Mouse (Mus musculus) CD4-positive, CD25-positive, alpha-beta regulatory T cell, adult 4 months (primary cell): ENCODE data around the gene Rnf7. TPM values are rescaled to one million over a fixed set of nuclear protein-coding genes. Genes with fewer than 3 reads are reported as not detected.

Source experiments
- ATAC-seq: one replicate; pipeline ENCODE4 v1.8.0; 2017
- polyA plus RNA-seq, 2 experiments: library from polyadenylated mRNA; unstranded; fragments of 100-300 nt; shearing (Covaris generic); gene quantifications; one replicate each; pipeline ENCODE4 v1.2.1; 2017

The Rnf7 gene
- polyA plus RNA-seq, 2 experiments from 2014 or later, result 99.6 to 100 TPM

DNA sequence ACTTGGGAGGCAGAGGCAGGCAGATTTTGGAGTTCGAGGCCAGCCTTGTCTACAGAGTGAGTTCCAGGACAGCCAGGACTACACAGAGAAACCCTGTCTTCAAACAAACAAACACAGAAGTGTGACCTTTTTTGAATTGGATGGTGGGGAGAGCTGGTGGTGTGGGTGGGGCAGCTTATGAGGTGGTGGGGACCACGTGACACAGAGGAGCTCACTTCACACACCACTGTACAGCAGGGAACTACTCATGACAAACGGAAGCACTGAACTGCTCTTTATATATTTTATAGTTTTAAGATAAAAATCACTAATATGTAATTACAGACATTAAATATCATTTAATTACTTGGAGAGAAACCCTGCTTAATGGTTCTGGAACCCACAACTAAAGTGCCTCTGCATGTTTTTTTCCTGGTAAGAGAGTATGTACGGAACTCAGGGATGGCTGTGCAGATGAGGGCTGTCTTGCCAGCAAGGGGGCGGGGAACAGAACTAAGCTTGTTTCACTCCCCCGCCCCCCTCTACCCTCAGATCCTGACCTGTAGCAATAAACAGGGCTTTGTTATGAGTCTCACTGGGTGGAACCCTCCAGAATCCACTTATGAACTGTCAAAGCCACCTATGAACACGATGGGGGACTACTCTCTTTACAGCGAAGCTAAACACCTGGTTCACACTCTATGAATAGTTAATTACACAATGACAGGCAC is 8.8 kb downstream of the Rnf7 start:
- no peak for ATAC-seq

DNA sequence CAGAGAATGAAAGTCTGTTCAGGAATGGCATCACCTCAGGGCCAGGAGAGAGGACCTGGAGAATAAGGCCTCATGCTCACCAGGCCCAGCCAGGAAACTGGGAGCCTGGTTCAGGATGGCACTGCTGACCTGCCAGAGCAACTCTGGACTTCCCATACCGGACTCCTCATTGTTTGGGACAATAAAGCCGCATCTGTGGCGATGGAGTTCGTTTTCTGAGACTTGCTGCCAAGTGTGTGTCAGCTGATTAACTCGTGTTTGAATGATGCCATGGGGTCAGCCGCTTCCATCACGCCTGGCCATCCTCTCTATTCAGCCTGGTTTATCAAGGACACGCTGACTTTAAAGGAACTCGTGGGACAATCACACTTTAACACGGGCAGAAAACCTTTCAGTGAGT is 14.8 kb downstream of the Rnf7 start:
- ATAC-seq, result no peak

DNA sequence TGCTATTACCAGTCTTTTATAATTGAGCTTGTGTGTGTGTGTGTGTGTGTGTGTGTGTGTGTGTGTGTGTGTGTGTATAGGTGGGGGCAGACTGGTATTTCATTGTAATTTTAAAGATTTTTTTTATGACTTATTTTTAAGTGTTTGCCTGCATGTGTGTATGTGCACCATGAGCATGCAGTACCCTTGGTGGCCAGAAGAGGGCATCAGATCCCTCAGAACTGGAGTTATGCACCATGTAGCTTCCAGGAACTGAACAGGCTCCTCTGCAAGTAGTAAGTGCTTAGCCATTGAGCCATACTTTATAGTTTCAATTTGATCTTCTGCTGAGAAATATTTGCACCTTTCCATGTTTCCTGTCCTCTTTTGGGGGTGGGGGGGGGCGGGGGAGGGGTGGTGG is 16.9 kb downstream of the Rnf7 start:
- ATAC-seq, result no peak

DNA sequence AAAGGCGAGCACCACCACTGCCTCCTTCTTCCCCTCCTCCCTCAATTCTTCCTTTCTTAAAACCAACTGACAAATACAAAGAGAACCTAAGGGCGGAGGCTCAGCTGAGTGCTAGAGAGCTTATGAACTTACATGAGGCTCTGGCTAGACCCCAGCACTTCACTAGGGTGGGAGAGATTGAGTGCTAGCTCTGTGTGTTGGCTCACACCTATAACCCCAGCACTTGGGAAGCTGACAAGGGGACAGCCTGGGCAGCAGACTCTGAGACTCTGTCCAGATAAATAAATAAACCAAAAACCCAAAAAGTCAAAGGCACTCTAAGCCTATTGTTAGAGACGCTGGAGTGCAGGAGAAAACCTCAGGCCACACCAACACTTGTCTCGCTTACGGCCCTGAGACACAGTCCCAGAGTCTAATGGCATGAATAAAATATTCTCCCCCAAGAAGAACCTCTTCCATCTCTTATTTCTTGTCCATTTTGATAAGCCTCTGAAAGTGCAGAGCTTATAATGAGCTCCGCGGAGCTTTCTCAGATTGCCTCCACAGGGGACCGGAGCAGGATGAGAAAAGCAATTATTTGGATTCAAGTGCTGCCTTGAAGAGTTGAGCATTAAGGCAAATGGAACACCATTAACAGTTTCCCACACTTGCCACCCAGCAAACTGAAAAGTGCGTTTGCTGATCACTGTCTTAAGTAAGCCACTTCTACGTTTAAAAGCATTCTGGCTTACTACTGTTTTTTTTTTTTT is 18.2 kb downstream of the Rnf7 start:
- ATAC-seq, result no peak

DNA sequence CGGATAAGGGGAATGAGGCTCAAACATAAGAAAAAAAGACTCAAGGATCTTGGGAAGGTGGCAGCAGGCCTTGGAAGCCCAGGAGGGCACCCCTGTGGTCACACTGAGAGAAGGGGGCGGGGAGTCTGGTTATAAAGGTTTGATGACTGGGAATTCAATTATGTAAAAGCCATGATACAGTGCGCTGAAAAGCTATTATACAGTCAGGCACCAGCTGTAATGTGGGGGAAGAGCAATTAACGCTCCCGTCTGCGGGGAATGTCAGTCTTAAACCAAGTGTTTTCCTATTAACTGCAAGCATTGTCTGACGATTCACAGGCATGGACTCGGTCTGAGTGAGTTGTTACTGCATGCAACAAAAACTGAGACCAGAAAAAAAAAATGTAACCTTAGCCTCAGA is 22.9 kb downstream of the Rnf7 start:
- no peak for ATAC-seq

DNA sequence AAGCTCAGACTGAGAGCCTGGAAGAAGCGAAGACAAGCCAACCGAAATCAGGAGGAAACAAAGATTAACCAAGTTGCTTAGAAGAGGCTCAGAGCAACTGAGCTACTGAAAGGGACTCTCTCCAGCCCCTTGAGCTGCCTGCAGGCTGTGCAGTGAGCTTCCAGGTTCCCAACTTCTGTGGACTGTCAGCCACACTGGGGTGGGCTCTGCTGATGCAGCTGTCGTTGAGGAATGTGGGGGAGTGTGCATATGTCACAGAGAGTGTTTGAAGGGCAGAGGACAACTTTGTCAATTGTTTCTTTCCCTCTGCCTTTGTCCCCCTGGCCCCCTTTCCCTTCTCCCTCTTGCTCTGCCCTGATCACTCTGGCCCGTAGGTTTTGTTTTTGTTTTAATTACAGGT is 25.5 kb downstream of the Rnf7 start:
- no peak for ATAC-seq

DNA sequence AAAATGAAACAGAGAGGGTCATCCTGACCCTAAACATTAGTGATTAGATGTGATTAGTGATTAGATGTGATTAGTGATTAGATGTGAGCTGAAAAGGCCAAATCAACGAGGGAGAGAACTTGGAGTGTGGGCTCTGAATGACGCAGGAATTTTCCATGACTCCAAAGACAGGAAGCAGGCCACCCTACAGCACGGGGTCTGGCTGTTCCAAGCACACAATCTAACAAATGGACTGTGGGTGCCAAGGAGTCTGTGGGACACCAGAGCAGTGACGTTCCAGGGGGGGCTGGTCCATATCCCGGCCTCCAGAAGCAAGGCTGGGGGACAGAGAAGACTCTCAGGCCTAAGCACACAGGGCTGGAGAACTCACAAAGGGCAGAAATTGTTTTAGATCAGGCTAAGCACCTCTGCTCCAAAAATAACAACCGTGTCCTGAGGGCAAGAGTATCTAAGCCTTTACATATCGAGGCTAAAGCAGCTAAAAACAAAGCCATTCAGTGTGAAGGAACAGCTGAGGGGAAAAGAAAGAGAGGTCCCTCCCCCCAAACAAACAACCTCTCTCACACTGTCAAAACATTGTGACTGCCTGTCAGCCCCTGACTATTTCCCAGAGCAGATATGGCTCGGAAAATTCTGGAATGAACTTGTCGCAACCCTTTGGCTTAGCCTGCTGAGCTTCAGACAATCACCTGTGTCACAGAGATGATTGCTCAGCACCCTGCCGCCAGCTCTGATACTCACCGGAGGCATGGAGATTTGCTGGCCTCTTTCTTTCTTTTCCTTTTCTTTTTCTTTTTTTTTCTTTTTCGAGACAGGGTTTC is 27.4 kb downstream of the Rnf7 start:
- no peak for ATAC-seq

DNA sequence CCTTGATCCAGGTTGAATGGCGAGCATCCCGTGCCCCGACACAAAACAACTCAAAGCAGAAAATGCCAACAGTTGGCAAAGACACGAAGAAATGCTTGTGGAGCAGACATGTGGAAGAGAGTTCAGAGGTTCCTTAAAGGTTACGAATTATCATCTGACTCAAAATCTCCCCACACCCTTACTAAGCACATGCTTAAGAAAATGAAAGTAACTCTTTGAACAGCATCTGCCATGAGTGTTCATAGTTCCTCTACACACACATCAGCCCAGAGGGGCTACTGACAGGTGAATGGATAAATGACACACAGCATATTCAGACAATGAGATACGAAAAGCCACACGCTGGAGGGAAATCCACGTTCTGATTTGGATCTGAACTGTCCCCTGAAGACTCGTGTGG is 29.0 kb downstream of the Rnf7 start:
- peak; percentile 74 for ATAC-seq

DNA sequence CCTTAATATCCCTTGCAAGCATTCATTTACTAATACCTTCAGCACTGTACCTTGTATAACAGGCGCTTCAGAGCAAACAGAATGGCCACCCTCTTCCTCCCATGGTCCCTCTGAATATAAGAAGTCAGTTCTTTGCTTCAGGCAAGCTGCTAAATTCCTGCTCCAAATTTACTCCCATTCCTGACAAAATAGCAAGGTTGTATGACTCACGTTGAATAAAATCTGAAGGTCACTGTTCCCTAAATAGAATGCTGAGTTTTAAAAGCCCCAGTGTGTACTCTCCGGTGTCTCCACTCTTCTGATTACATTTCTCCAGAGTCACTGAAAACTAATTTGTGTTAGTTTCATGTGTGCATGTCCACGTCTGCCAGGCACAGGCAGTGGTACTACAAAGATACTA is 33.1 kb downstream of the Rnf7 start:
- ATAC-seq, result no peak

DNA sequence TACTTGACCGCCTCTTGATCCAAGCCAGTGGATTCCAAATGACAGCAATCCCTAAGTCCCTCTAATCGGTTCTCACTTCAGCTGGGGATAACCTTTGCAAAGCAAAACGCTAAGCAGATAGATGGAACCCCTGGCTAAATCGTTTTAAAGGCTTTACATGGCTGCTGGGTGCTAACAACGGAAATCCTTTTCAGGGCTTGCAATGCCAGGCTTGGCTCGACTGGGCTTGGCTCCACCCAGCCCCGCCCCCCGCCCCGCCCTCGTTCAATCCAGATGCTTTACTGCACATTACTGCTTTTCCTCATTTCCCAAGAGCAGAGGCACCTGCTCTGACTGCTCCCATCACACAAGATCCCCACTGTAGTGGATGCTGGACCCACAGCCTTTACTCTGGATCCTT is 36.4 kb downstream of the Rnf7 start:
- ATAC-seq, result no peak

DNA sequence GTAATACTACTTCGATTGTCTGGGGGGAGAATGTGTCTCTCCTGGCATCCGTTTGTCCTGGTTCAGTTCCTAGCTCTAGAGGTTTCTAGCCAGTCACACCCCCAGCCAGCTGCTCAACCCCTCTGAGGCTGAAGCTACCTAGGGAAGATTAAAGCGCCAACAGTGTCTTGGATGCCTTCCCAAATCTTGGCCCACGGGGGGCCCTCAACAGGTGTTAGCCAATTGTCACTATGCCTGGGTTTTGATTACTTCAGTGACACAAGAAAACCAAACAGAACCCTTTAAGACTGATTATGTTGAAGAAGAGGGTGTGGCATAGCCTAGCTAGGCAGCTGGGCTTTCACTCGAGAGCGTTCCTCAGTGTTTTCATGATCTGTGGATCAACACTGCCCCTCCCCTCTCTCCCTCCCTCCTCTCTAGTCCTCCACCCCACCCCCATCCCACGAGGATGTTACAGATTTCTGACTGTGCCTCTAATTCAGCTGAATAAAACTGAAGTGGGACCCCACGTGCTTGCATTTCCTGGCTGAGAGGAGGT is 40.1 kb downstream of the Rnf7 start:
- ATAC-seq, result peak; percentile 42

DNA sequence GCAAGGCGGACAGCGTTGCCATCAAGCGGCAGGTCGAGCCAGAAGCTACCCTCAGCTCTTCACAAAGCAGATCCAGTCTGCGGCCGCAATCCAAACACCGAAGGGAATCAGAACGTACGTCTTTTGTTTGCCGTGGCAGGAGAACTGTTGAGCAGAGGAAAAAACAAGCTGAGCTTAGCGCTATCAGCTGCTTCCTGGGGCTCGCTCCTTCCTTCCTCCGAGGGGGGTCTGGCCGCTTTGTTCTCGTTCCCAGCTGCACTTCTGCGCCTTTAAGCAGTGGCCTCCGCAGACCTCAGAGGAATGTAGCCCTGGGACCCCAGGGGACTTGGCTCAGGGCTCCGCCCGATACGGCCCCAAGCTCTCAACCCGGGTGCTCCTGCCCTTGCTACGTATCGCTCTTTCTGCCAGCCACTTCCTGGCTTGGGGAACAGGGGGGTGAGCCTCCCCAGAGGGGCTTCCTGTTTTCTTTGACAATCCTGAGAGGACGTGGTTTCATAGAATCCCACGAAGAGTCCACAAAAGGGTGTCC is 40.6 kb downstream of the Rnf7 start:
- ATAC-seq, result peak; percentile 84

DNA sequence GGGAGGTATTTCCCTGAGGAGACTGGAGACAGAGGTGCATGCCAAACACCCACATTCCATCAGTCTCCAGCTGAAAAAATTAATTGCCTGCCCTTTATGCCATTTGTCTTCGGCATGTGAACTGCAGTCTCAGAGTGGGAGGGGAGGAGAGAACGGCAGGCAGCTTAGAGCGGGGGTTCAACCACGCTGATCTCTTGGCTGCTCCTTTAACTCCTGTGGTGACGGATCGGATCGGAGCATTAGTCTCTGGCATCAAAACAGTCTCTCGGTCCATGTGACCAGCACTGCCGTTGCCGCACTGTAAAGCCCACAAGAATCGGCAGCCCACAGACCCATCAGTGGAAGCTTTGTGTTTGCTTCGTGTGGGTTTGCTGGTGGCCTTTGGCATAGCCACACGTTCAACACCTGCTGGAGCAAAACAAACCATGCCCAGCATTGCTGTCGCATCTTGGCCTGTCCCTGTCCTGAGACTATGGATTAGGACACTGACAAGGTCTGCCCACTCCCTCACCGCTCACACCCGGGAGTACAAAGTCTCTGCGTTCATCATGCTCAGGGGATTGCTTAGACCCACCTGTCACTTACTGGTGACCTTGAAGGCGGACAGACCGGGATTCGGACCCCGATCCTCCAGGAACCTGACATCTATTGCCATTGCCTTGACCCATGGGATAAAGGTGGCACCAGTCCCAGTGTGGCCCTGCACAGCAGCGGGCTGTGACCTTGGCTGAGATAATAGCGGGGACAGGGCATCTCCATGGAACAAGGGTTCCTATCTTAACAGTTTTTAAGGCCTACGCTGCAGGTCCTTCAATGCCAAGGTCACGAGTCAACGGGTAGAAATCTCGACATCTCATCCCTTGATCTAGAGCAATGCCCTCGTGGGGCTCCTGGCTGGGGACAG is 41.3 kb downstream of the Rnf7 start:
- ATAC-seq, result peak; percentile 26

DNA sequence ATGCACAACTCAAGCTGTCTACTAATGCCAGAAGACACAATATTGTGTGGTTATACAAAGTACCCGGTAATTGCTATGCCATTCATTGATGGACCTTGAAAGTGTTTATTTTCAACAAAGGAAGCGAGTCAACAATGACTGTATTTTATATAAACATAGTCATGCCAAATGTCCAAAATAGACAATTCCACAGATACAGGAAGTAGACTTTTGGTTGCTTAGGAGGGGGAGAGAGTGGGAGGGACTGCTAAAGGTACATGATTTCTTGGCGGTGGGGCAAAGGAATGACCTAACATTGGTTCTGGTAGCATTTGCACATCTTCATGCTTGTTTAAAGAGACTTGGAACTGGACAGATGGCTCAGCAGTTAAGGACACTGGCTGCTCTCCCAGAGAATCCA is 45.9 kb downstream of the Rnf7 start:
- no peak for ATAC-seq

DNA sequence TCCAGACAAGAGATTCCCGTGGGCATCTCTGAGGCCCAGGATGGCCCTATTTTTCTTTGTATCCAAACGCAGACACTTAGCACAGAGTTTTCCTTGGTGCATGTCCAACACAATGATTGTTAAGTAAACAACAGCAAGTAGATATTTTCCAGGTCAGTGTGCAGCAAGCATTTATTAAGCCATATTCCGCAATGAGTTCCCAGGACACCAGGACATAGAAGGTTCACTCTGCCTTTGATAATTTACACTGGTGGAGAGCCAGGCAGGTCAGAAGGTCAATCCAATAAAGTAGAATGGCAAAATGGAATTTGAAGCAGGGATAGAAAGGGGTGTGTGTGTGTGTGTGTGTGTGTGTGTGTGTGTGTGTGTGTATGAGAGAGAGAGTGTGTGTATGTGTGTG is 47.4 kb downstream of the Rnf7 start:
- ATAC-seq, result no peak

DNA sequence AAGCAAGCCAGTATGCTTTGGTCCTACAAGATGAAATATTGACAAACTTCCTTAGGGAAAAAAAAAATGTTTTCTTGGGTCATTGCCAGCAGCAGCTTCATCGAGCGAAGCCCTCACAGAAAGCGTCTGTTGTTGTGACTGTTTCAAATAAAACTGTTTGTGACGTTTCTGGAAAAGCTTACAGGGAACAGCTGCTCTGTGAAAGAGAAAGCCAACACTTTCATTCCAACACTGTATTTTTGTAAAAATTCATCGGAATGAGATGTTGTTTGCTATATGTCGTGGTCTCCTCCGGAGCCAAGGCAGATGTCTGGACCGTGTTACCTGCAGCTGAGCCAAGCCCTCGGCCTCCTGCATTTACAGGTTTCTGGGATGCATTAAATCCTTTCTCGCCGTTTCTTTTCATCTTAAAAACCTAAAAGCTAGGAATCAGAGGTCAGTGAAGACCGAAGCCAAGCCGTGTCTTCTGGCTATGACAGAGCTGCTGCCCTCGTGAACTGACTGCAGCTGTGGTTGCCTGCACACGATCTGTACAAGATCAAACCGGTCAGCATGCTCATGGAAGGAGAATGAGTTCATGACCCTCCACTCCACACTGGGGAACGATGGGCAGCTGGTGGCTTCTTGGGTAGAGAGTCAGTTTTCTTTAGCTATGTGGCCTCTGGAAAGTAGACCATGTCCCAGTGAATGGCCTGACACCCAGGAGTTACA is 50.0 kb downstream of the Rnf7 start:
- no peak for ATAC-seq

DNA sequence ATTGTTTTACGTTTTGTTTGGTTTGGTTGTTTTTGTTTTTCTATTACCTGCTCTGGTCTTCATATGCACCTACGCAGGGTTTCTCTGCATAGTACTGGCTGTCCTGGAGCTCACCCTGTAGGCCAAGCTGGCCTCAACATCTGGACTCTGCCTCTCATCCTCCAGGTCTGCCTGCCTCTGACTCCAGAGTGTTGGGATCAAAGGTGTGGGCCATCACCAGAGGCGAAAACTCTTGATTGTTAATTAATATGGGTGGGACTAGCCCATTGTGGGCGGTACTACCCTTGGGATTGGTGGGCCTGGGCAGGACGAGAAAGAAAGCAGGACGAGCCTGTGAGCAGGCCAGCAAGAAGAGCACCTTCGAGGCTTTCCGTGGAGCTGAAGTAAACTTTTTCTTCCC is 54.4 kb downstream of the Rnf7 start:
- no peak for ATAC-seq
